Mouse (Mus musculus) CH12F3 (cell line): ENCODE data around the gene Polk.

Experiments
- in situ Hi-C: fragments of 300-500 bp; cut with MboI; formaldehyde crosslinking; loops from 2 replicates; pipeline ENCODE4 v1.14.3; 2020; ENCODE audit warnings: low sequenced_read_pairs

Gene Polk

DNA sequence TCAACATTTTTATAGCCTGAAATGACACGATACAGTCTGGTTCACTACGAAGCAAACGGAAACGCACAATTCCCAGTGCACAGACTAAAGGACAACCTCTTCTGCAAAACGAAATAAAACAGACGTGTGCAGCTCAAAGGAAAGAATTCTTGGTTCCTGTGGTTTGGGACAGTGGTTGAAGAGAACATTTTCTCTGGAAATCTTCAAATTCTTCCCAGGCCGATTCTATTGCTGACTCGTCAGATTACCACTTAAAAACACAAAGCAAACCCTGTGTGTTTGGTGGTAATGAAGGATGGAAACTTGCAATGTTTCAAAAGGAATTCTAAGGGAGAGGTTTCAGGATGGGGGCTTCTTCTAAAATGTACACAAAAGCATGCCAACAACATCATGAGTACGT, 12.3 kb downstream of the Polk start:
- in situ Hi-C loops: no loop called here

DNA sequence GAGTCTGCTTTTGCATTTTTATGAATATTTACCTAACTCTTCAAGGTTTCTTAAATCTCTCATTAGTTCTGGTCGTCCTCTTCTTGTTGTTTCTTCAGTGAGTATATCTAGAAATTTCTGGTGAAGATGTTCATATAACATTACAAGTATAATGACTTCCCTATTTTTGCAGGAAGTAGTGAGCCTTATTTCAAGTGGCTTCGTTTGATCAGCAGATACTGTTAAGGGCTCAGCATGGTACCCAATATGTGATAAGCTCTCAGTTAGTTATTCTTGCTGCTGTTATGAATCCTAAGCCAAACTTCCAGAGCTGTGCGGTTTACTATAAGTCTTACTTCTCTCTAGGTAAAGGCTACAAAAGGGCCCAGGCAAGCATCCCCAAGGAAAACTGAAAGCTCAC, 12.8 kb downstream of the Polk start:
- in situ Hi-C loops: no loop called here

DNA sequence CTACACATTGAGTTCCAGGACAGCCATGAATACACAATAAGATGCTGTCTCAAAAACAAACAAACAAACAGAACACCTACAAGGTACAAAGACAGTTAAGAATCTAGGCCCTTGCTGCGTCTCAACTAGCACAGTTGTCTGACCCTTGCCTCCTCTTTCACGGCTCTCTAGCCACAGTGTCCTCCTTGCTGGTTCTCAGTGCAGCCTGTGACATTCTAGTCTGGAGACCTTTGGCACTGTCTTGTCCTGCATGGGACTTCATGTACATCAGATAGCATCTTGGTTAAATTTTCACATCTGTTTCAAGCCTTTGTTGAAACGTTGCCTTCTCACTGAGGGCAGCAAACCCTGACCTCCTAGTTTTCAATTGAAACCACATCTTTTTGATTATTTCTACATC, 13.6 kb downstream of the Polk start:
- in situ Hi-C loops: no loop called here

DNA sequence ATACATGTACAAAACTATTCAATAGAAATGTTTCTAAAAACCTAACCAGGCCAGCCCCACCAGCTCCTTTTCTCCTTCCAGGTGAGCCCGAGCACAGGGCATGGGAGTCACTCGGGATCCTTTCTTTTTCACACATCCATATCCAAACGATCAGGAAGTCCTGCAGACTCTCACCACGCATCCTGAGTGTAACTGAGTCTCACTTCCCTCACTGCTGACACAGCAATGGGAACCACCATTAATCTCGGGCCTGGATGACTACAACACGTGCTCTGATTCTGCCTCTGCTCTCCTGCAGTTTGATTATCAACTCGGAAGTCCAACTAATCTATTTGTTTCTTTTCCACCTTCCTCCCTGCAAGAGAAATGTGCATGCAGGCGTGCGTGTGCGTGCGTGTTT, 14.5 kb downstream of the Polk start:
- in situ Hi-C loops: no loop called here

DNA sequence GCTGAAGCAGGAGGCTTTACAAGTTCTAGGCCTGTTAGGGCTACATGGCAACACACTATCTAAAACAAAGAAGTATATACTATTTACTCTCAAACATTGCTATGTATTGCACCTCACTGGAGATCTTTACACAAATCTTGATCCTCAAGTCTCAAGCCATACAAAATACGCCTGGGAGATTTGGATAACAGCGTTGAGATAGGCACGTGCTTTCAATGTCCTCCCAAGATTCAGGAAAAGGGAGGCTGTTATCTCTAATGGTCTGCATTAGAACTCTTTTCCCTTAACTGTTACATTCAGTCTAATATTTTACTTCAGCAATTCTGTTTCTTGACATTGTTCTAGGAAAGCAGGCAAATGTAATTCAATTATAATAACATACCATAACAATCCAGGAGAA, 15.4 kb downstream of the Polk start:
- in situ Hi-C loops: no loop called here

DNA sequence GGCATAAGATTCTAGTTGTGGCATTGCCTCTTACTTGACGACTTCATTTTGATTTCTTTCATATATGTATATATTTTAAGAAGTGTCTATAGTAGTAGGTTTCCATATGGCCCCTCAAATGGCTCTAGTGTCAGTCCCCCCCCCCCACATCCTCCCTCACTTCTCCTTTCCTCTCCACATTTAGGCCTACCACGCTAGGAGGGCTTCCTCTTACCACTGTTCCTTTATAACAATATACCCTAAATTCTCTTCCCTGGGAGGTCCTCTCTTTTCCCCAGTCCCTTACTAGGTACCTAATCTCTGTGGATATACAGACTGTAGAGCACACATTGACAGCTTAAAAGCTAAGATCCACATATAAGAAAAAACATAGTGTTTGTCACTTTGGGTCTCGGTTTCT, 21.1 kb downstream of the Polk start:
- in situ Hi-C loops: no loop called here

DNA sequence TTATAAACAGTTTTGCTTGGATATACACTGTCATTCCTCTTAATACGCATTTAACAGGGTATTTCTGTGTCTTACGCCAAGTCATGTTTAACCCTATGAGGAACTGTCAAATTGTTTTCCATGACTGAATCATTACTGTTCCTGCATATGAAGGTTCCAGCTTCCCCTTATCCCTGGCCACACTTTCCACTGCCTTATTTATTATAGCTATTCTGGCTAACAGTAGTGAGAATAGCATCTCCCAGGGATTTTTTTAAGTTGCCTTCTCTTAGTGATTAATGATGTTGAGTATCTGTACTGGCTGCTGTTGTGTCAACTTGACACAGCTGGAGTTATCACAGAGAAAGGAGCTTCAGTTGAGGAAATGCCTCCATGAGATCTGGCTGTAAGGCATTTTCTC, 25.0 kb downstream of the Polk start:
- in situ Hi-C loops: no loop called here

DNA sequence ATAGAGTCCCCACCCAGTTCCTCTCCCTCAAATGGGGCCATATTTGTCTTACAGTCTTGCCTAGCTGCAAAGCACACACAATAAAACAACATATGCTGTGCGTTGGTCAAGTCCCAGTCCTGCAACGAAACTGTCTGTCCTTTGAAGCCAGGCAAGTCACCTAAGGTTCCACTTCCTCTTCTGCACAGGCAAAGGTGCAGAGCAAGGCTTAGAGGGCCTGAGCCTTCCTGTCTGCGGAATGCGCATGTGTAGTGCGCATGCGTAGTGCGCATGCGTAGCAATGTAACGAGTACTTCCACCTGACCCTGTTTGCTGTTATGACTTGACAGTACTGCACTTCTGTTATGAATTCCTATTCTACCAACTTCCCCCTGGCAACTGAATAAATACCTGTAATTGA, 26.1 kb downstream of the Polk start:
- in situ Hi-C loops: no loop called here

DNA sequence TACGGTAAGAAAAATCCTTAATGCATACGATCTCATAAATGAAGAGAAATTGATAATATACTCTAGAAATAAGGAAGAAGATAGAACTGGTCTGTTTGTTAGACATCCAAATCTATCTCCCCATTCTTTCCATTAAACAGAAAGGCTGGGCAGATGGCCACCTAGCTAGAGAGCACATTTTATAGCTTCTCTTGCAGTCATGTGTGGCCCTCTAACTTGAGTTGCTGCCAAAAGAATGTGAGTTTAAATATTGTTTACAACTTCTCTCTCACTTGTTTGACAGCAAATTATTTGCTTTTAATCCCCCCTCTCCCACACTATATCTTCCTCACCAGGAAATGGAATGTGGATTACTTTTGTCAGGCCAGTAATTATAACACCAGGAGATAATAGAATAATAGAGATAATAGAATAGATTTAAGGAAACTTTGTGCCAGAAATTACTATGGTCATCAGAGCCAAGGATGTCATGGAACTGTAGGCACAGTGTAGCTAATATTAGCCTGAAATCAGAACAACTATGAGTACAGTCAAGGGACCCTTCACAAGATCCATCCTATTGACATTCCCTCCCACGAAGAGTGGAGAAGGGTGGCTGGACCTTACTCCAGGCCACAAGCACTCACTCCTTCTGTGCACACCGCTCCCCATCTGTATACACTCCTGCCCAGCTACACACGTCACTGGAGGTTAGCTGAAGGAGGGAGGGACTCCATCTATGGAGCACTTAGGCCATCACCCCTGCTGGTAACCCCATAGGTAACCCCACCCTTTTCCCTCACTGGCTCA, 28.0 kb downstream of the Polk start:
- in situ Hi-C loops: no loop called here

DNA sequence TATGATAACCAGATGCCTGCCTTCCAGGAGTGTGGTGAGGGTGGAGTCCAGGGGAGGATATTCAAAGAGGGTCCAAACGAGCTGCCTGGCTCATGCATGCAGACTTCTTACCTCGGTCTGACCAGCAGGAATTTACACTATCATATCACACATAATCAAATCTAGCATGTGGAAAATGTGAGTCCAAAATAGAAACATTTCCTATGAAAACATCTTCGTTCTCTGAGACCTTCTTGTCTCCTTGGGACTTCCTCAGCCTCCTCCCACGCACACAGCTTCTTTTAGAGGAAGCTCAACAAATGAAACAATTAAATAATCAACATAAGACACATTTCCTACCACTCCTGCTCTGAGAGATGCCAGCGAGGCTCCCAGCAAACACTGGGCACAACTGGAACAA, 30.5 kb downstream of the Polk start:
- in situ Hi-C loops: no loop called here

DNA sequence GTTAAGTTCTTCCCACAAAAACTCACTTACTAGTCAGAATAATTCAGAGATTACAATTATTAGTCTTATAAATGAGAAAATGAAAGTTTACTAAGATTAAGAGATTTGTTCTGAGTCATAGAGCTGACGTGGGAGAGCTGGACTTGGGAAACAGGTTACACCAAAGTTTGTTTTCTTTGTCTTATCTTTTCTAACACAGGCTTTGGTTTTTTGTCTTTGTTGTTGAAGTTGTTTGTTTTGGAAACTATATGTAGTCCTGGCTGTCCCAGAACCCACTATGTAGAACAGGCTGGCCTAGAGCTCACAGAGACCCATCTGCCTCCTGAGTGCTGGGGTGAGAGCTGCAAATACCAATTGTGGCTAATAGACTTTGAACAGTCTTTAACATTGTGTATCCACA, 31.1 kb downstream of the Polk start:
- in situ Hi-C loops: no loop called here

DNA sequence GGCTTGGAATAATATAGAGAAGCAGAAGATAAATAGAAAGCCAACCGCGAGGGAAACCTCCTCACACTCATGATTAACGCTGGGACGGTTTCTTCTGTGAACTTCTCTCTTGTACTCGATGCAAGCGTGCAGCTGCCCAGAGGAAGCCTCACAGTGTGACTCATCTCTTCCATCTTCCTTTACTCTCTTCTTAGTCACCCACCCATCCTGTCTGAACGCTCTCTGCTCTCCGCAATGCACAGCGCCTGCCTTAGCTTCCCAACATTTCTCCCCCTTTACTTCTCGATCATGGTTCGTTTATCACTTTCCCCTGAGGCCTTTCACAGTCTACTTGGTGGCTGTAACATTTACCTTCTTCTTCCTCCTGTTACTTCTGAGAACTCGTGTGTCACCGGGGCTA, 31.7 kb downstream of the Polk start:
- in situ Hi-C loops: no loop called here

DNA sequence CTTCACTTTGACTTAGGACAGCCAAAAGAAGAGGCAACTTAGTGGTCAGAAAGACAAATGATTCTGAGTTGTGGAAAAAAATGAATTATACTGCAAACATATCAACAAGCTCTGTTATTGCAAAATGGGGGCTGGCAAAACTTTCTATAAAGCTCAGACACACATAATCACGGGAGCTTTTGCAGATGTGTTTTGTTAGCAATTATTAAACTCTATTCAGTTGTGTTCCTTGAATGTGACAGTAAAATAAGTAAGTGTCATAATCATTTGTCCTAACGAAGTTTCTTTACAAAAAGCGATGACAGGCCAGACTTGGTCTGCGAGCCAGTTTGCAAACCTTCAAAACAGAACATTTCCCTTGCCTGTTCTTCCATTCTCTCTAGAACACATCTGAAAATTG, 34.8 kb downstream of the Polk start:
- in situ Hi-C loops: no loop called here

DNA sequence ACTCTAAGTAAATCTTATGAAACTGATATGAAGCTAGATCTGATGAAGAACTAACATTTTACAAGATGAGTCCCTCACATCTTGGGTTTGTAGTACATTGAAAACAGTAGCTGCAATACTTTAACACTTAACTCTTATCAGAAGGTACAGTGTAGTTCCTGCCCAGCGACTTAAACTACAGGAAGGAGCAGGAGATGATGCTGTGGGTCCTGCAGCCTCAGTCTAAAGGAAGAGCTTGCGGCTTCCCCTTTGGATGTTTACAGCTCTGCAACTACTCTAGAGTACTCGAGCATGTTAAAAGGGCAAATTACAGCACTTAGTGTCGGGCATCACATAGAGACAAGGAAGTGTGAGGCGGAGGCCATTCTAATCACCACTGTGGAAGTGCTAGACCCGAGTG, 36.1 kb downstream of the Polk start:
- in situ Hi-C loops: no loop called here

DNA sequence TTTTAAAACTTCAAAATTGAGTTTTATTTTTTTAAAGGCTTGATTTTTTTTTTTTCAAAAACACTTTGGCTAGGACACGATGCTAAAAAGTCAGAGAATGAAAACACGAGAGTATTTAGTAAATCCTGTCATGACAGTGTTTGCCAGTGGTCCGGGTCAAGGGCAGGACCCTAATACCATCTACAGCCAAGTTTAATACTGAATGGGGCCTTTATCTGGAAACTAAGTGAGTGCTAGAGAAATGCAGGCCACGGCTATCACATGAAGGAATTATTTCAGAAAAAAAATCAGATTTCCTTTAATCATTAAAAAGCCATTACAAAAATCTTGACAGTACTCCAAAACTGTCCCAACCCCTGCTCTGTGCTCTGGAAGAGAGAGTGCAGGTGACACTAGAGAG, 36.7 kb downstream of the Polk start:
- in situ Hi-C loops: no loop called here

DNA sequence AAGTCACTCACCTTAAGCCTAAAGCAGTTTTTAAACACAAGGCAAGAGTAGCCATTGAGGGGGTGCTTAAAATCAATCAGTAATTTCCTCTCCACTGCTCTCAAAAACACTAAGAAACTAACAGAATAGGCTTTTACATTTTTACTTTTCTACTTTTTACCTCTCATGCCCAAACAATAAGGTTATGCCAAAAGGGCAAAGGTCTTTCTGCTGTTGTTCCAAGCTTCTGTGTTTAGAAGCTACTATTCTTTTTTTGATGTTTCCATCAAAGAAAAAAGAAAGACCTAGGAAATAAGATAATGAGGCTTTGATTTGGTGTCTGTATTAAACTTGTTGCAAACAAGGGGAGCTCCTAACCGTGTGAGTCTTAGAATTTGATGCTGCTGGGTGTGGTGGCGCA, 42.5 kb downstream of the Polk start:
- in situ Hi-C loops: no loop called here

DNA sequence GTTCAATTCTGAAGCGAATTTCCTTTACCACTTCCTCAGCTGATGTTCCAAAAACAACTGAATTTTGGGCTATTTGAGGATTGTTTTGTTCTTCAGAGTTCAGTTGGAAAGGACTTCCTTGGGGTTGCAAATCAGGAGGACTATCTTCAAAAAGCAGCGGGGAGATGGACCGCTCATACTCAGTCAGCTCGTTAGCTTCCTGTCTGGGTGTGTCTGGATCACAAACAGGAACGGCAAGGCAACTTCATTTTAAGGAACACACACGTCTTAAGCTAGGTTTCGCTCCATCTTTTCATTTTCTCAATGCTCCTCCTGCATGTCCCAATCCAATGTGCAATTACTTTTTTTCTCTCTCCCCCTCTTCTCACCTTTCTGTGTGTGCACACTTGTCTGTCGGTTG, 45.7 kb downstream of the Polk start:
- in situ Hi-C loops: no loop called here

DNA sequence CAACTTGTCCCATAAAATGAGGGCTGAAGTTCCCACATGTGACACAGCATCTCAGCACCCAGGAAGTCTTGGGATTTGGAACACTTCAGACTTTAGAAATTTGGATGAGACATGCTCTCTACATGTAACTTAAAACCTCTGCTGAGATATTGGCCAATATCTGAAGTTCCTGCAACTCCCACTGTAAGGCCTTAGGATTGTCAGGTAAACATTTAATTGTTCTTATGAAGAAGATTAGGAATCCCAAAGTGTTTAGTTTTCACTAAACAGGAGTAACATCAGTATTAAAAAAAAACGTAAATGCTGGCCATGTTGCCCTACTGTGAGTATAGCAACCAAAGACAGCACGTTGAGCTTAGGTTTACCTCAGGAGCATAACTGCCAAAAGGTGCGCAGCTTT, 51.9 kb downstream of the Polk start, which contains the start of gene Gm17622:
Gene Gm17622 (plus strand): TSS at position 301 of the 400 bp plus-strand sequence.
- in situ Hi-C loops: no loop called here

DNA sequence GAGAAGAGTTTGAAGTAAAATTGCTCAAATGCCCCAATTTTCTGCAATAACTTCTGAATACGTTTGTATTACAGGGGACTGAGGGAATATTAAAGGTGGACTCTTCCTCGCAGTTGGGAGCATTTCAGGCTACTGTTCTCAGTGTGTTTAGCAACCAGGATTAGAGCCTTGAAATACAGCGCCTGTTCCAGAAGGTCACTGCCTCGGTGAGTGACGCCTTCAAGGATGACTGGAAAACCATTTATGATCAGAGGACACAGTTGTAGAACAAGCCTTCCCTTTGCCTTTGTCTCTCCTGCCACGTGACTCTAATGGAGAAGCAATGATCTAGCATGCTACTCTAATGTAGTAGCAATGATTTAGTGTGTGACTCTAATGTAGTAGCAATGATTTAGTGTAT, 54.4 kb downstream of the Polk start:
- in situ Hi-C loops: no loop called here

DNA sequence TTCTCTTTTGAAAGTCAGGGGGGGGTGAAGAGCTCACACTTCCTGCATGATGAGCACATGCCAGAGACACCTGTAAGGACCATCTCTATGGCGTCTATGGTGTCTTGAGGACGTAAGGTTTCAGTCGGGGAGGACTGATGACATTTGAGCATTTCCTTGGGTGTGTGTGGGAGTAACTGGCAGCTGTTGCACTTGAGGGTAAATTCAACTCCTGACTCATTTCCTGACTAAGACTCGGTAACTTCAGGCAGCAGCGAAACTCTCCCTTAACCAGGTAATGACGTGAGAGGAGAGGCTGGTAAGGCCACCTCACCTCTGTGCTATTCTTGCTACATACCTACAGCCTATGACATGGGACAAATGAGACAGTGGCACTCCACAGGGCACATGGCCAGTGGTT, 55.1 kb downstream of the Polk start:
- in situ Hi-C loops: no loop called here

DNA sequence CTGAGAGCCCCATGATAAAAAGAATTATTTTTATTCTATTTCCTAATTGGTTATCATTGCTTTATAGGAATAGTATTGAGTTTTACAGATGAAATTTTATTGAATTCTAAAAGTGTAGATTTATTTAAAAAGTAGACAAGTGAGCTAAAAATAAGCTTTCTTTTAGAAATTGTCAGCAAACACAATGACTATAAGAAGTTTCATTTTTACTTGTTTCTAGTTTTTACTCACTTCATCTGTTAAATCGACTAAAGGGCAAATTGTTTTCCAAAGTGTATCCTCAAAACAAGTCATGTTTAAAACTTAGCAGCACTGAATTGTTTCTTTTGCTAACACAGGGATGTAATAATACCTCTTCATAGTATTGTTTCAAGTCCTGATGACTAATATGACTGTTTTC, 63.4 kb downstream of the Polk start:
- in situ Hi-C loops: no loop called here

DNA sequence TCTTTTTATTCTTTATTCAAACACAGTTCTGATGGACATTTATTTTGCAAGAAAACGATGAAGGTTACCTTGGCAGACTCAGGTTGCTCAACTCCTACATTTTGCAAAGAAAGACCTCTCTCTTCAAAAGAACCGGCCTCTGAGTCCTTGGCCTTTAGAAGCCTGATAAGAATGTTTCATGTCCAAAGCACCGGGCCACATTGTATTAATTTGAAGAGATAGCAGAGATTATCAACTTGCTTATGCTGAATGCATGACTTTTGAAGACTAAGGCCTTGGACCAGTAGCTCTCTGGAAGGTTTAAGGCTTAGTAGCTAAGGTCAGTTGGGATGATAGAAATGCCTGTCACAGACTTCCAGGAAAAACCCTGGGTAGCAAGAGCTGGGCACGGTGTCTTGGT, 65.2 kb downstream of the Polk start:
- in situ Hi-C loops: no loop called here

DNA sequence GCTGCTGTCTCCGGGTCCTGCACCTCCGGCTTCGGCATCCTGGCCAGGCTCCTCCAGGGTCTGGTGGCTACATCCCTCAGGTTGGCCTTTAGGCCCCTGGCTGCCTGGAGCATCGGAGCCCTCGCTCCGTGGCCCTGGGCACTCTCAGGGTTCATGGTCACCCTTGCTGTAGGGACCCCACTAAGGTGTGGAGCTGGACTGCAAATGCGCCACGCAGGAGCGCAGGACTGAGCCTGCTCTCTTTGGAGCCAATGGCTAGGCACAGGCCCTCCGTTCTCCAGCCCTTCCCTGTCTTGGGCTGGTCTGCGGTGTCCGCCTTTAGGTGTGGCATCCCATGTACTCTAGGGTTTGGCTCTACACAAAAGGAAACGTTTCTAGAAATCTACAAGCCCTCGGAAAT, 71.4 kb downstream of the Polk start, which contains the start of gene Ankdd1b:
Gene Ankdd1b (minus strand): TSS at position 242 of the 400 bp plus-strand sequence.
- in situ Hi-C loops: no loop called here
